Mouse (Mus musculus) heart, embryonic 12.5 days (tissue): ENCODE results near the gene Stx11. TPM values are rescaled to one million over a fixed set of nuclear protein-coding genes. Genes with fewer than 3 reads are reported as not detected.

Experiments
- ATAC-seq: fragments of 200-750 bp; cut with Nextera tagmentation; 2 replicates; pipeline ENCODE4 v1.8.0; 2017; ENCODE audit warnings: moderate TSS enrichment, moderate library complexity; ENCODE audit not compliant: insufficient number of reproducible peaks, low FRiP score
- H3K27ac ChIP-seq: fragments of 300-500 bp; sonication (generic); 2 replicates; pipeline ENCODE4 v1.5.1; 2016; ENCODE audit warnings: mild to moderate bottlenecking, moderate library complexity; ENCODE audit not compliant: poor library complexity, severe bottlenecking
- H3K27me3 ChIP-seq: fragments of 300-500 bp; sonication (generic); replicated peaks from 2 replicates; pipeline ENCODE4 v1.6.1; 2016; ENCODE audit warnings: mild to moderate bottlenecking, moderate library complexity
- H3K36me3 ChIP-seq: fragments of 300-500 bp; sonication (generic); 2 replicates; pipeline ENCODE4 v1.6.1; 2016; ENCODE audit warnings: mild to moderate bottlenecking, moderate library complexity
- H3K4me1 ChIP-seq: fragments of 300-500 bp; sonication (generic); replicated peaks from 2 replicates; pipeline ENCODE4 v1.6.1; 2016; ENCODE audit warnings: mild to moderate bottlenecking
- H3K4me2 ChIP-seq: fragments of 300-500 bp; sonication (generic); 2 replicates; pipeline ENCODE4 v1.6.1; 2016; ENCODE audit warnings: mild to moderate bottlenecking, moderate library complexity
- H3K4me3 ChIP-seq: fragments of 300-500 bp; sonication (generic); 2 replicates; pipeline ENCODE4 v1.5.1; 2016; ENCODE audit warnings: mild to moderate bottlenecking
- H3K9ac ChIP-seq: fragments of 300-500 bp; sonication (generic); 2 replicates; pipeline ENCODE4 v1.6.1; 2016; ENCODE audit warnings: mild to moderate bottlenecking, moderate library complexity
- H3K9me3 ChIP-seq: fragments of 300-500 bp; sonication (generic); replicated peaks from 2 replicates; pipeline ENCODE4 v1.6.1; 2016; ENCODE audit warnings: mild to moderate bottlenecking, moderate library complexity
- WGBS: fragments of 180-500 bp; shearing (Covaris S2); methylation state at CpG from one replicate; pipeline ENCODE4 v1.1.7; 2016; 5-methylcytosine and 5-hydroxymethylcytosine counted together
- polyA plus RNA-seq: library from polyadenylated mRNA; unstranded; fragments of >200 nt; fragmentation: Nextera tagmentation; extraction: Ambion mirVana; gene quantifications from 2 replicates; pipeline ENCODE4 v1.2.1, GENCODE M21; 2016

Stx11 gene
- polyA plus RNA-seq = 5.5 and 6.4 TPM in 2 replicates

- peak; percentile 94 for ATAC-seq
- Histone ChIP-seq H3K9me3 (no peaks in the 10 kb centered on the region), H3K9ac (peak within 1 kb of the TSS; percentile 65), H3K27me3 (no peaks in the 10 kb centered on the region), H3K27ac (no peak within 1 kb of the TSS), H3K4me3 (peak within 1 kb of the TSS; percentile 67), H3K4me2 (peak within 1 kb of the TSS; percentile 89), H3K4me1 (0 out of 2 replicates have a peak, but pooled peaks cover 4% of the 10 kb centered on the region), H3K36me3 (no peaks in the 10 kb centered on the region)
- WGBS = 3% methylated on average over 56 of the region's 56 CpGs
Observed at GRCm38 (mm10) chr10:12964151-12965075, at the start of gene Stx11. Gene Stx11, minus strand, starts transcription at chr10:12964298.

GRCm38 (mm10) chr10:13008737-13009121 lies 44.6 kb upstream of the Stx11 start:
- ATAC-seq = peak; percentile 43
- peak overlapping the region; percentile 81 for H3K9ac ChIP-seq
- peaks cover 13% of the 10 kb centered on the region for H3K36me3 ChIP-seq
- H3K4me3 ChIP-seq = peak overlapping the region; percentile 97
- H3K4me2 ChIP-seq = peak overlapping the region; percentile 89
- H3K27me3 ChIP-seq = no peaks in the 10 kb centered on the region
- 1% methylated on average over 29 of the region's 29 CpGs for WGBS
- H3K4me1 ChIP-seq = peaks cover 13% of the 10 kb centered on the region
- peak overlapping the region; percentile 56 for H3K27ac ChIP-seq
- no peaks in the 10 kb centered on the region for H3K9me3 ChIP-seq

- ATAC-seq = peak; percentile 99
- Histone ChIP-seq H3K9ac (peak overlapping the region; percentile 81), H3K4me1 (peaks cover 13% of the 10 kb centered on the region), H3K4me2 (peak overlapping the region; percentile 89), H3K4me3 (peak overlapping the region; percentile 97), H3K36me3 (peaks cover 13% of the 10 kb centered on the region), H3K9me3 (no peaks in the 10 kb centered on the region), H3K27ac (peak overlapping the region; percentile 71), H3K27me3 (no peaks in the 10 kb centered on the region)
- WGBS = 3% methylated on average over 52 of the region's 52 CpGs
Observed at GRCm38 (mm10) chr10:13007876-13008736, 44.0 kb upstream of the Stx11 start.

- H3K9ac ChIP-seq = no peak within 1 kb of the TSS
- WGBS = 76% methylated on average over 3 of the region's 3 CpGs
- no peak for ATAC-seq
Observed at GRCm38 (mm10) chr10:13005043-13005442, 40.9 kb upstream of the Stx11 start, which contains the start of gene Sf3b5. Gene Sf3b5, plus strand, starts transcription at chr10:13005343.

GRCm38 (mm10) chr10:12996736-12997477 lies 32.8 kb upstream of the Stx11 start:
- ATAC-seq = peak; percentile 63
- H3K36me3 ChIP-seq = no peaks in the 10 kb centered on the region
- H3K9me3 ChIP-seq = no peaks in the 10 kb centered on the region
- no peak overlapping the region for H3K9ac ChIP-seq
- H3K4me1 ChIP-seq = no peaks in the 10 kb centered on the region
- H3K4me2 ChIP-seq = peak overlapping the region; percentile 32; the same call in 1 of the 2 replicates
- no peaks in the 10 kb centered on the region for H3K27me3 ChIP-seq
- H3K27ac ChIP-seq = no peak overlapping the region
- H3K4me3 ChIP-seq = no peak overlapping the region
- 41% methylated on average over 17 of the region's 17 CpGs for WGBS

More at GRCm38 (mm10) chr10:13005043-13005442, 40.9 kb upstream of the Stx11 start, which contains the start of gene Sf3b5:
- Histone ChIP-seq H3K4me2 (no peak within 1 kb of the TSS), H3K4me1 (peaks cover 13% of the 10 kb centered on the region), H3K27ac (no peak within 1 kb of the TSS), H3K4me3 (no peak within 1 kb of the TSS), H3K9me3 (no peaks in the 10 kb centered on the region), H3K36me3 (peaks cover 5% of the 10 kb centered on the region; the same call in 1 of the 2 replicates), H3K27me3 (no peaks in the 10 kb centered on the region)

GRCm38 (mm10) chr10:12993411-12994039 lies 29.4 kb upstream of the Stx11 start:
- Histone ChIP-seq H3K4me1 (no peaks in the 10 kb centered on the region), H3K36me3 (no peaks in the 10 kb centered on the region), H3K4me3 (no peak overlapping the region), H3K9ac (no peak overlapping the region), H3K4me2 (no peak overlapping the region), H3K9me3 (no peaks in the 10 kb centered on the region), H3K27me3 (no peaks in the 10 kb centered on the region), H3K27ac (no peak overlapping the region)
- 84% methylated on average over 25 of the region's 25 CpGs for WGBS
- ATAC-seq = no peak

GRCm38 (mm10) chr10:12991953-12992352 lies 27.9 kb upstream of the Stx11 start:
- peaks cover 7% of the 10 kb centered on the region; the same call in 1 of the 2 replicates for H3K4me1 ChIP-seq

GRCm38 (mm10) chr10:12986943-12987342 lies 22.8 kb upstream of the Stx11 start:
- Histone ChIP-seq H3K4me2 (0 out of 2 replicates have a peak overlapping the region, but pooled peaks have one; percentile 9), H3K27ac (peak overlapping the region; percentile 81), H3K36me3 (no peaks in the 10 kb centered on the region), H3K4me3 (no peak overlapping the region), H3K4me1 (peaks cover 11% of the 10 kb centered on the region; the same call in 1 of the 2 replicates), H3K27me3 (no peaks in the 10 kb centered on the region), H3K9ac (no peak overlapping the region), H3K9me3 (no peaks in the 10 kb centered on the region)
- 7% methylated on average over 4 of the region's 4 CpGs for WGBS
- ATAC-seq = peak; percentile 75; the same call in 1 of the 2 replicates

More at GRCm38 (mm10) chr10:12991953-12992352, 27.9 kb upstream of the Stx11 start:
- Histone ChIP-seq H3K9me3 (no peaks in the 10 kb centered on the region), H3K4me3 (no peak overlapping the region), H3K9ac (no peak overlapping the region), H3K27me3 (no peaks in the 10 kb centered on the region), H3K36me3 (no peaks in the 10 kb centered on the region), H3K27ac (no peak overlapping the region), H3K4me2 (no peak overlapping the region)
- 78% methylated on average over 5 of the region's 5 CpGs for WGBS
- ATAC-seq = 0 out of 2 replicates have a peak, but pooled peaks have one; percentile 26

GRCm38 (mm10) chr10:12986485-12986884 lies 22.4 kb upstream of the Stx11 start:
- Histone ChIP-seq H3K4me1 (peaks cover 11% of the 10 kb centered on the region; the same call in 1 of the 2 replicates), H3K27ac (peak overlapping the region; percentile 81), H3K36me3 (no peaks in the 10 kb centered on the region), H3K27me3 (no peaks in the 10 kb centered on the region), H3K9me3 (no peaks in the 10 kb centered on the region), H3K4me2 (no peak overlapping the region), H3K4me3 (no peak overlapping the region), H3K9ac (no peak overlapping the region)
- 63% methylated on average over 5 of the region's 5 CpGs for WGBS
- ATAC-seq = no peak

GRCm38 (mm10) chr10:12985028-12985427 lies 20.9 kb upstream of the Stx11 start:
- no peak for ATAC-seq
- H3K27ac ChIP-seq = no peak overlapping the region
- WGBS = 70% methylated on average over 3 of the region's 3 CpGs

More at GRCm38 (mm10) chr10:12985028-12985427, 20.9 kb upstream of the Stx11 start:
- no peaks in the 10 kb centered on the region for H3K9me3 ChIP-seq
- H3K36me3 ChIP-seq = no peaks in the 10 kb centered on the region
- H3K9ac ChIP-seq = no peak overlapping the region
- no peak overlapping the region for H3K4me2 ChIP-seq
- H3K4me3 ChIP-seq = no peak overlapping the region
- H3K4me1 ChIP-seq = peaks cover 15% of the 10 kb centered on the region; the same call in 1 of the 2 replicates
- no peaks in the 10 kb centered on the region for H3K27me3 ChIP-seq
